Mouse (Mus musculus) CD4-positive, CD25-positive, alpha-beta regulatory T cell, adult 4 months (primary cell): ENCODE results near the gene Pfas. TPM values are rescaled to one million over a fixed set of nuclear protein-coding genes. Genes with fewer than 3 reads are reported as not detected.
"Not testable (repeated sequence)": the region's sequence is repeated elsewhere in the genome, so short reads cannot be mapped to it uniquely, and the experiment has no call there.

Source experiments
- ATAC-seq: one replicate; pipeline ENCODE4 v1.8.0; 2017
- polyA plus RNA-seq, 2 experiments: library from polyadenylated mRNA; unstranded; fragments of 100-300 nt; shearing (Covaris generic); gene quantifications; one replicate each; pipeline ENCODE4 v1.2.1; 2017

The Pfas gene
- polyA plus RNA-seq, 2 experiments from 2014 or later, result 20.2 to 33.9 TPM

GRCm38 (mm10) chr11:69015644-69016441 lies 7.6 kb upstream of the Pfas start, which contains the start of gene Ctc1:
Gene Ctc1, plus strand, starts transcription at chr11:69015911.
- peak; percentile 97 for ATAC-seq

GRCm38 (mm10) chr11:69012071-69012601 lies 3.9 kb upstream of the Pfas start:
- ATAC-seq, result peak; percentile 69

GRCm38 (mm10) chr11:69011445-69011844 lies 3.2 kb upstream of the Pfas start:
- not testable (repeated sequence) for ATAC-seq

GRCm38 (mm10) chr11:69010400-69011323 lies 2.4 kb upstream of the Pfas start:
- no peak for ATAC-seq

- no peak for ATAC-seq
Measured at GRCm38 (mm10) chr11:69009508-69009907, 1.2 kb upstream of the Pfas start.

GRCm38 (mm10) chr11:69006575-69006974 lies 1.7 kb downstream of the Pfas start:
- ATAC-seq, result not testable (repeated sequence)

- no peak for ATAC-seq
Measured at GRCm38 (mm10) chr11:69005193-69005592, 3.1 kb downstream of the Pfas start.

GRCm38 (mm10) chr11:69003592-69003991 lies 4.7 kb downstream of the Pfas start:
- ATAC-seq, result no peak

- ATAC-seq, result not testable (repeated sequence)
Measured at GRCm38 (mm10) chr11:69002782-69003181, 5.5 kb downstream of the Pfas start.

- ATAC-seq, result no peak
Measured at GRCm38 (mm10) chr11:68997080-68997479, 11.2 kb downstream of the Pfas start.

- ATAC-seq, result no peak
Measured at GRCm38 (mm10) chr11:68994377-68994776, 13.9 kb downstream of the Pfas start.

- no peak for ATAC-seq
Measured at GRCm38 (mm10) chr11:68993122-68993521, 15.1 kb downstream of the Pfas start.

GRCm38 (mm10) chr11:68988341-68988740 lies 19.9 kb downstream of the Pfas start:
- no peak for ATAC-seq

GRCm38 (mm10) chr11:68987365-68987882 lies 20.8 kb downstream of the Pfas start:
- ATAC-seq, result no peak

GRCm38 (mm10) chr11:68982639-68983369 lies 25.5 kb downstream of the Pfas start:
- peak; percentile 45 for ATAC-seq

GRCm38 (mm10) chr11:68980919-68981318 lies 27.3 kb downstream of the Pfas start:
- ATAC-seq, result no peak

GRCm38 (mm10) chr11:68979320-68979733 lies 28.9 kb downstream of the Pfas start:
- ATAC-seq, result no peak

GRCm38 (mm10) chr11:68975601-68976000 lies 32.7 kb downstream of the Pfas start:
- ATAC-seq, result no peak

GRCm38 (mm10) chr11:68975085-68975484 lies 33.2 kb downstream of the Pfas start, which contains the start of gene Rangrf:
Gene Rangrf, minus strand, starts transcription at chr11:68975185.
- no peak for ATAC-seq

GRCm38 (mm10) chr11:68974059-68974450 lies 34.2 kb downstream of the Pfas start:
- ATAC-seq, result no peak

- ATAC-seq, result peak; percentile 94
Measured at GRCm38 (mm10) chr11:68973250-68974058, 34.8 kb downstream of the Pfas start.
